Mouse (Mus musculus) neural tube, embryonic 11.5 days (tissue): ENCODE measurements around the gene Crim1. TPM values are rescaled to one million over a fixed set of nuclear protein-coding genes. Genes with fewer than 3 reads are reported as not detected.
A peak's percentile ranks its signal among the peaks of the same experiment; 100 is the strongest.
"Not testable (repeated sequence)": the region's sequence is repeated elsewhere in the genome, so short reads cannot be mapped to it uniquely, and the experiment has no call there.

Experiments used
- ATAC-seq: fragments of 200-750 bp; cut with Nextera tagmentation; 2 replicates; pipeline ENCODE4 v1.8.0; 2017; ENCODE audit warnings: moderate number of reproducible peaks, mild to moderate bottlenecking, moderate TSS enrichment, moderate library complexity; ENCODE audit not compliant: insufficient read depth, low FRiP score, low TSS enrichment
- DNase-seq: peaks from one replicate; pipeline ENCODE4 v3.0.0-alpha.2; 2015; ENCODE audit warnings: low spot score
- H3K27ac ChIP-seq: fragments of 300-500 bp; sonication (generic); 2 replicates; pipeline ENCODE4 v1.5.1; 2014; ENCODE audit warnings: low read depth, mild to moderate bottlenecking, low read length
- H3K27me3 ChIP-seq: fragments of 300-500 bp; sonication (generic); 2 replicates; pipeline ENCODE4 v1.6.1; 2014; ENCODE audit warnings: mild to moderate bottlenecking, low read length, mixed read lengths; ENCODE audit not compliant: control insufficient read depth, insufficient read depth
- H3K36me3 ChIP-seq: fragments of 300-500 bp; sonication (generic); 2 replicates; pipeline ENCODE4 v1.6.1; 2014; ENCODE audit warnings: mild to moderate bottlenecking, low read length, moderate library complexity, mixed read lengths; ENCODE audit not compliant: control insufficient read depth, insufficient read depth
- H3K4me1 ChIP-seq: fragments of 300-500 bp; sonication (generic); 2 replicates; pipeline ENCODE4 v1.6.1; 2014; ENCODE audit warnings: low read length, mixed read lengths; ENCODE audit not compliant: control insufficient read depth, insufficient read depth
- H3K4me2 ChIP-seq: fragments of 300-500 bp; sonication (generic); 2 replicates; pipeline ENCODE4 v1.6.1; 2014; ENCODE audit warnings: low read depth, mild to moderate bottlenecking, moderate library complexity
- H3K4me3 ChIP-seq: fragments of 300-500 bp; sonication (generic); 2 replicates; pipeline ENCODE4 v1.5.1; 2014; ENCODE audit warnings: low read depth, low read length
- H3K9ac ChIP-seq: fragments of 300-500 bp; sonication (generic); 2 replicates; pipeline ENCODE4 v1.6.1; 2014; ENCODE audit warnings: mild to moderate bottlenecking, low read length
- H3K9me3 ChIP-seq: fragments of 300-500 bp; sonication (generic); 2 replicates; pipeline ENCODE4 v1.6.1; 2016; ENCODE audit warnings: low read length; ENCODE audit not compliant: control insufficient read depth
- WGBS: fragments of 180-500 bp; shearing (Covaris S2); extraction: QIAGEN DNeasy Blood & Tissue Kit; methylation state at CpG from one replicate; pipeline ENCODE4 v1.1.7; 2014; 5-methylcytosine and 5-hydroxymethylcytosine counted together
- polyA plus RNA-seq: library from polyadenylated mRNA; unstranded; fragments of >200 nt; fragmentation: Nextera tagmentation; extraction: Ambion mirVana; gene quantifications from 2 replicates; pipeline ENCODE4 v1.2.1, GENCODE M21; 2014

Crim1 gene
- polyA plus RNA-seq, 1 experiment from 2014 or later = 5.6 TPM

DNA sequence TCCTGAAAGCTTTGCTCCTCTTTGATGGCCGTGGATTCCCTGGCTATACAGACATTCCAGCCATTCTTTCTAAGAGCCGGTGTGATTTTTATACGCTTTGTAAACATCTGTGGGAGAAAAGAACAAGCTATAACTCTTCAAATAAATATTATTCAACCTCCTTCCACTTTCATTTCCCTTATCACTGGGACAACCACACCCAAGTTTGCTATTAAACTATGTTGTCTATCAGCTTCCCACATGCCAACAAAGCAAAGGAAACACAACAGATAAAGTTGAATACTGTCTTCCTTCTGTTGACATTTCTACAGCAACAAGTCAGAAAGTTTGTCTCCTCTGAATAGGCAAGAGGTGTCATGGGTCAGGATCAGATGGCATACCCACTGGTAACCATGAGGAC is 48.9 kb downstream of the Crim1 start:
- DNase-seq (no peak), ATAC-seq (no peak)
- H3K9me3 ChIP-seq = no peaks in the 10 kb centered on the region
- H3K27me3 ChIP-seq = no peaks in the 10 kb centered on the region
- no peaks in the 10 kb centered on the region for H3K36me3 ChIP-seq
- no peak overlapping the region for H3K4me2 ChIP-seq
- H3K4me1 ChIP-seq = 0 out of 2 replicates have a peak, but pooled peaks cover 4% of the 10 kb centered on the region
- 73% methylated on average over 3 of the region's 3 CpGs for WGBS
- H3K27ac ChIP-seq = no peak overlapping the region
- no peak overlapping the region for H3K9ac ChIP-seq
- no peak overlapping the region for H3K4me3 ChIP-seq

DNA sequence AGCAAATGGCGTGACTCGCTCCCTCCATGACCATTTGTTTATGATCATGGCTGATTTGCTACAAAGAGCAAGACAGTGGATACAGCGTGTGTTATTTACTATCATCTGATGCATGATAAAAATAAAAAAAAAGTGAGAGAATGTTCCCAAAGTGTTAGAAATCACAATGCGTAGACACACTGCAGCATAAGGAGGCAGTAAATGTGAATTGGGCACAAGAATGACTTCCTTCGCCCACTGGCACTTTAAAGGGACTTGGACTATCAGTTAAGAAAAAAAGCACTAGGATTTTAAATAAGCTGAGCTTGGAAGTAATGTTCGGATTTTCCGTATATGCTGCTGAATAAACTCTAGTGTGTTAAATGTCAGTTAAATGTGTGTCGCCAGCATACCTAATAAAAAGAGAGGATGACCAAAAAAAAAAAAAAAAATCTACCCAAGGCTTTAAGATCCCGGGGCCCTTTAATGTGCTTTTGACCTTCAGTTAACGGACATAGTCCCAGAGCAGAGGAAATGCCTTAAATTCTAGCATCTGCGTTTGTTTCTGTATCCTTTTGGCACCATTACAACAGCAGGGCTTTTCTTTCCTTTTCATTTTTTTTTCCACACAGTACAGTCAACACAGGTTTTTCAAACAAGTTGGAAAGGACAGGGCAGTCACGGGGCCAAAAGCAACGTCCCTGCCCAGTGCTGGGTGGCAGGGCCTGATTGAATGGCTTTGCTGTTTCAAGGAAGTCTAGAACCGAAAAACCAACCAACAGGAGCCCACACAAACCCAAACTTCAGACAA is 50.3 kb downstream of the Crim1 start:
- Histone ChIP-seq H3K9ac (no peak overlapping the region), H3K4me3 (no peak overlapping the region), H3K4me2 (no peak overlapping the region), H3K9me3 (no peaks in the 10 kb centered on the region), H3K4me1 (0 out of 2 replicates have a peak, but pooled peaks cover 4% of the 10 kb centered on the region), H3K27ac (no peak overlapping the region), H3K27me3 (no peaks in the 10 kb centered on the region), H3K36me3 (no peaks in the 10 kb centered on the region)
- 83% methylated on average over 14 of the region's 14 CpGs for WGBS
- DNase-seq = no peak
- ATAC-seq = no peak

DNA sequence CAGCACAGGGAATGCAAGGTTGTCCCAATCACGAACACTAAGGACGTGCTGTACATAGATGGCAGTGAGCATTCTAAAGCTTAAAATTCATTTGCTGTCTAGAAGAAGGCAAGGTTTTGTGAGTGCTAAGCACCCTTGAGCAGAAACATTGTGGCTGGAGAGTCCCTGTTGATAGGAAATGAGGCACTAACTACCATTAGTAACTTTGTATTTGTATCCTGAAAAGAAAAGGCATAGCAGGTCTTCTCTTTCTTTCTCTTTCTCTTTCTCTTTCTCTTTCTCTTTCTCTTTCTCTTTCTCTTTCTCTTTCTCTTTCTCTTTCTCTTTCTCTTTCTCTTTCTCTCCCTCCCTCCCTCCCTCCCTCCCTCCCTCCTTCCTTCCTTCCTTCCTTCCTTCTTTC is 53.5 kb downstream of the Crim1 start:
- not testable (repeated sequence) for H3K9me3 ChIP-seq, H3K4me1 ChIP-seq, H3K4me2 ChIP-seq, H3K27me3 ChIP-seq, H3K36me3 ChIP-seq, H3K9ac ChIP-seq, DNase-seq, H3K27ac ChIP-seq, H3K4me3 ChIP-seq, ATAC-seq
- 96% methylated on average over 2 of the region's 2 CpGs for WGBS

DNA sequence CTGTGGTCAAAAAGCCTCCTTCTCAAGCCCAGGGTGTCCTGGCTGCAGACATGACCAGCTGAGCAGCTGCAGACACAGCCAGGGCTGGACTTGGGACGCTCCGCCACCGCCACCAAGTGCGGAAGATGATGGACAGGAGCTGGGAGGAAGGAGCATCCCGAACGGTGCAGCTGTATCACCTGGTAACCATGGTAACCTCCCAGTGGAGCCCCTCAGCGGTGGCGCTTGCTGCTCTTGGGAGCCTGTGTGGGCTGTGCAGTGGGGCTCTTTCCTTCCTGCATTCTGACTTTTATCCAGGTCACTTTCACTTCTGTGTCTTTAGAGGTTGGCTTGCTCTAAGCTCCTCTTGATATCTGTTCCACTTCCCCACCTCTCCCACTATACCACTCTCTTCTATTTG is 54.2 kb downstream of the Crim1 start:
- Histone ChIP-seq H3K4me1 (no peaks in the 10 kb centered on the region), H3K27me3 (no peaks in the 10 kb centered on the region), H3K9ac (no peak overlapping the region), H3K9me3 (no peaks in the 10 kb centered on the region), H3K27ac (no peak overlapping the region), H3K36me3 (no peaks in the 10 kb centered on the region), H3K4me3 (no peak overlapping the region), H3K4me2 (no peak overlapping the region)
- DNase-seq (peak; percentile 27), ATAC-seq (no peak)
- WGBS = 63% methylated on average over 8 of the region's 8 CpGs

DNA sequence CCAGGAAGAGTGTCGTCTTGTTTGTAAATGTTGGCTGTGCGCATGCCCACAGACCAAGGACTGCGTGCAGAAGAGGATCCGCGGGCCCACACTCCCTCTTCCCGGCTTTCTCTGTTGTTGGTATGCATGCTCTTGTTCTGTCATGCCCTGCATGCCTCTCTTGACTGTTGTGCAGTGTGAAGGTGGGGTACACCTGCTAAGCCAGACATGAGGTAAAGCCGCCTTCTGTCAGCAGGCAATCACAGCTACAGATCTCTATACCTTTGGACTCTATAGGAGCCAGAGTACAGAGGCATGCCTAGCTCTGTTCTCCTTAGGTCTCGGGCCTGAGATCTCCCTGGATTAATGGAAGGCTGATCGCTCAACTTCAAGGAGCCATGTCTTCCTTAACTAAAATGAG is 55.7 kb downstream of the Crim1 start:
- H3K27ac ChIP-seq = no peak overlapping the region
- DNase-seq (no peak), ATAC-seq (no peak)
- H3K36me3 ChIP-seq = no peaks in the 10 kb centered on the region
- H3K27me3 ChIP-seq = no peaks in the 10 kb centered on the region
- no peaks in the 10 kb centered on the region for H3K9me3 ChIP-seq
- no peak overlapping the region for H3K9ac ChIP-seq
- no peaks in the 10 kb centered on the region for H3K4me1 ChIP-seq
- H3K4me3 ChIP-seq = no peak overlapping the region
- no peak overlapping the region for H3K4me2 ChIP-seq
- whole genome bisulfite sequencing = 94% methylated on average over 9 of the region's 9 CpGs

DNA sequence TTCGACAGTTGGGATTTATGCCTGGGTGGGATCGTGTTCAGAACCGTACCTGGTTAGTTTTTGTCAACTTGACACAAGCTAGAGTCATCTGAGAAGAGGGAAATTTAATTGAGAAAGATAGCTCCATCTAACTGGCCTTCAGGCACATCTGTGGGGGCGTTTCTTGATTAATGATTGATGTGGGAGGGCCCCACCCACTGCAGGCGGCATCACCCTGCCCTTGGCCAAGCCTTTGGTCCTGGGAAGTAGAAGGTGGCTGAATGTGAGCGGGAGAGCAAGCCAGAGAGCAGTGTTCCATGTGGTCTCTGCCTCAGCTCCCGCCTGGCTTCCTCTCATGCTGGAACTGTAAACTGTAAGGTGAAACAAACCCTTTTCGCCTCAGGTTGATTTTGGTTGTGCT is 56.5 kb downstream of the Crim1 start:
- Histone ChIP-seq H3K9me3 (no peaks in the 10 kb centered on the region), H3K9ac (no peak overlapping the region), H3K4me1 (no peaks in the 10 kb centered on the region), H3K36me3 (no peaks in the 10 kb centered on the region), H3K27me3 (no peaks in the 10 kb centered on the region), H3K4me3 (no peak overlapping the region), H3K4me2 (no peak overlapping the region), H3K27ac (no peak overlapping the region)
- DNase-seq (no peak), ATAC-seq (no peak)
- 79% methylated on average over 8 of the region's 8 CpGs for WGBS

DNA sequence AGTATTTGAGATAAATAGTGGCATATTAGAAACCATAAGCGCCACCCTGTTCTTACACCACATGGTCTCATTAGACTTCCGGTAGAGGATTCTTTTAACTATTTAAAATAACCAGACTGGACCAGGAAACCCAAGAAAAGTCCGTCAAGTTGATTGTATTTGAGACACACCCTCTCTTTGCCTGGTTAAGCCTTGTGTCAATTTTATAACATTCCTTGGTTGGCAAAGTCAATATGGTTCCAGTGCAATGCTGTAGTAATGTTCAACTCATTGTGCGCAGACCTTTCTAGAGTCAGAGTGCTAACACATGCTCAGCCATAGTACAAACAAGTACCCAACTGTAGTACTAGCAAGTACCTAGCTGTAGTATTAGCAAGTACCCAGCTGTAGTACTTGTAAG is 61.6 kb downstream of the Crim1 start:
- Histone ChIP-seq H3K9me3 (no peaks in the 10 kb centered on the region), H3K4me3 (no peak overlapping the region), H3K4me1 (no peaks in the 10 kb centered on the region), H3K27me3 (no peaks in the 10 kb centered on the region), H3K9ac (no peak overlapping the region), H3K27ac (no peak overlapping the region), H3K4me2 (no peak overlapping the region), H3K36me3 (no peaks in the 10 kb centered on the region)
- ATAC-seq (no peak), DNase-seq (no peak)
- 94% methylated on average over 4 of the region's 4 CpGs for WGBS

DNA sequence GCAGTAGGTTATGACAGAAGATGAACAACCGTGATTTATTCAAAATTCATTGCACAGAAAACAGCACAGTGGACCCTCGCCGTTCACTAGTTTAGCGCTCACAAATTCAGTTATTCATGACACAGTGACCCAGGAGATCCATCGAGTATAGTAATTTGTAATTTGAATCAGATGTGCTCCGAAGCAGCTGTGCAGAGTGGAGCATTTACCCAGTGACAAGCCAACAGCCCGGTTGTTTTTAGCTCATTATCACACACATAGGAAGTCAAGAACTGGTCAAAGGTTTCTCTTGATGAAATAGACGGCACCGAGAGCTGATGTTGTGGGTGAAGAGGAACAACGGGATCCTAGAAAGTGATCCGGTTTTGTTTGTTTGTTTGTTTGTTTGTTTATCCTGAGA is 64.1 kb downstream of the Crim1 start:
- H3K36me3 ChIP-seq = no peaks in the 10 kb centered on the region
- no peak overlapping the region for H3K27ac ChIP-seq
- H3K4me2 ChIP-seq = no peak overlapping the region
- H3K9ac ChIP-seq = no peak overlapping the region
- H3K4me3 ChIP-seq = no peak overlapping the region
- 64% methylated on average over 11 of the region's 11 CpGs for WGBS
- no peak for DNase-seq
- no peaks in the 10 kb centered on the region for H3K9me3 ChIP-seq
- ATAC-seq = no peak
- H3K4me1 ChIP-seq = no peaks in the 10 kb centered on the region
- no peaks in the 10 kb centered on the region for H3K27me3 ChIP-seq

DNA sequence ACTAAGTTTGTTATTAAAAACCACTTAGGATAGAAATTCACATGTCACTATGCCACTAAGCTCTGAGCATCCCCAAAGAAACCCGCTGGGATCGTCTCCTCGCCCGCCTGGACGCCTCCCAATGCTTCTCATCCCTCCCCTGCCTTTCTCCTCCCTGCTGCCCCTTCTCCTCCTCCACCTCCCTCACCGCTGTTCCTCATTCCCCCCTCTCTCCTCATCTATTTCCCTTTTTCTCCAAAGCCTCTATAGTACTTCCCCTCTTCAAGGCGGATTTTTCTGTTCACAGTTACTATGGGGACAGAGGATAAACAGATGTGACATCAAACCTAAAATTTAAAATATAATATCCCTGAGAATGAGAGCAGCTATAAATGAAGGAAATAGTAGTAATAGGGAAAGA is 65.1 kb downstream of the Crim1 start:
- no peak overlapping the region for H3K9ac ChIP-seq
- 86% methylated on average over 7 of the region's 7 CpGs for WGBS
- H3K4me2 ChIP-seq = no peak overlapping the region
- DNase-seq (no peak), ATAC-seq (no peak)
- H3K27me3 ChIP-seq = no peaks in the 10 kb centered on the region
- no peak overlapping the region for H3K27ac ChIP-seq
- no peaks in the 10 kb centered on the region for H3K4me1 ChIP-seq
- no peak overlapping the region for H3K4me3 ChIP-seq
- no peaks in the 10 kb centered on the region for H3K9me3 ChIP-seq
- H3K36me3 ChIP-seq = no peaks in the 10 kb centered on the region
